Mouse (Mus musculus): ENCODE results near the gene Jsrp1.

DNA sequence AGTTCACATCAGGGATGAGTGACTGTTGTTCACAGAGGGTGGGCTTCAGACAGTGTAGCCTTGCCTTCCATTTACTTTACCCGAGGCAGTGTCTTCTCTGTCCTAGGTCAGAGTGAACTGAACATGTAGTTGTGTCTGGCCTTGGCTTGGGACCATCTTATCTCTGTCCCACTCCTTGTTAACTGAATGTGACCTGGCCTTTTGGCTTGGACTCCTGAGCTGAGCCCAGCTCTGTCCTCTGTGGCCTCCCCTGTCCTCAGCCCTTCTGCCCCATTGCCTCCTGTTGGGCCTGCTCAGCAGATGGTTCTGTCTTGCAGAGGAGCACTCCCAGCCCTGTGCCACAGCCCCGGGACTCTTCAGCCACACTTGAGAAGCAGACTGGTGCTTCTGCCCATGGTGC is 25.8 kb downstream of the Jsrp1 start:
- TF ChIP-seq ZMIZ1 (IDR thresholded peaks at IDR 0.05; ENCODE audit: low read depth, low read length) (no peak), RAD21 (IDR thresholded peaks at IDR 0.05; ENCODE audit: low read depth, low read length) (no peak), POLR2A (IDR thresholded peaks at IDR 0.05; ENCODE audit: control insufficient read depth in 1 of 2, insufficient read depth in 1 of 2, low read depth in 1 of 2, low read length in 2 of 2, poor library complexity in 1 of 2) (no peak), UBTF (IDR thresholded peaks at IDR 0.05; ENCODE audit: borderline replicate concordance, insufficient read depth, low read depth, low read length) (no peak)
